Mouse (Mus musculus) heart, embryonic 16.5 days (tissue): ENCODE data around the gene Cemip. TPM values are rescaled to one million over a fixed set of nuclear protein-coding genes. Genes with fewer than 3 reads are reported as not detected.
A peak's percentile ranks its signal among the peaks of the same experiment; 100 is the strongest.

Experiments
- ATAC-seq: fragments of 200-750 bp; cut with Nextera tagmentation; replicated peaks from 2 replicates; pipeline ENCODE4 v1.8.0; 2017; ENCODE audit warnings: moderate number of reproducible peaks; ENCODE audit not compliant: insufficient read depth, low FRiP score; ENCODE audit errors: extremely low read depth
- H3K27ac ChIP-seq: fragments of 300-500 bp; sonication (generic); 2 replicates; pipeline ENCODE4 v1.5.1; 2014; ENCODE audit warnings: mild to moderate bottlenecking, low read length, control low read depth, moderate library complexity
- H3K27me3 ChIP-seq: fragments of 300-500 bp; sonication (generic); 2 replicates; pipeline ENCODE4 v1.6.1; 2014; ENCODE audit warnings: low read length, mixed read lengths; ENCODE audit not compliant: control insufficient read depth, insufficient read depth
- H3K36me3 ChIP-seq: fragments of 300-500 bp; sonication (generic); 2 replicates; pipeline ENCODE4 v1.6.1; 2014; ENCODE audit not compliant: control insufficient read depth, insufficient read depth
- H3K4me1 ChIP-seq: fragments of 300-500 bp; sonication (generic); 2 replicates; pipeline ENCODE4 v1.6.1; 2014; ENCODE audit warnings: low read length, mixed read lengths; ENCODE audit not compliant: control insufficient read depth, insufficient read depth
- H3K4me2 ChIP-seq: fragments of 300-500 bp; sonication (generic); 2 replicates; pipeline ENCODE4 v1.6.1; 2014; ENCODE audit warnings: low read depth, mild to moderate bottlenecking, control low read depth, low read length
- H3K4me3 ChIP-seq: fragments of 300-500 bp; sonication (generic); 2 replicates; pipeline ENCODE4 v1.5.1; 2014; ENCODE audit warnings: mild to moderate bottlenecking, control low read depth, low read length
- H3K9ac ChIP-seq: fragments of 300-500 bp; sonication (generic); 2 replicates; pipeline ENCODE4 v1.6.1; 2014; ENCODE audit warnings: low read length, control low read depth
- H3K9me3 ChIP-seq: fragments of 300-500 bp; sonication (generic); replicated peaks from 2 replicates; pipeline ENCODE4 v1.6.1; 2016; ENCODE audit warnings: low read length; ENCODE audit not compliant: control insufficient read depth
- WGBS: fragments of 180-500 bp; shearing (Covaris S2); extraction: QIAGEN DNeasy Blood & Tissue Kit; methylation state at CpG from one replicate; pipeline ENCODE4 v1.1.7; 2014; 5-methylcytosine and 5-hydroxymethylcytosine counted together
- polyA plus RNA-seq: library from polyadenylated mRNA; unstranded; fragments of >200 nt; fragmentation: Nextera tagmentation; extraction: Ambion mirVana; gene quantifications from 2 replicates; pipeline ENCODE4 v1.2.1, GENCODE M21; 2015

Gene Cemip
- polyA plus RNA-seq, 1 experiment from 2014 or later: 0.32 TPM

DNA sequence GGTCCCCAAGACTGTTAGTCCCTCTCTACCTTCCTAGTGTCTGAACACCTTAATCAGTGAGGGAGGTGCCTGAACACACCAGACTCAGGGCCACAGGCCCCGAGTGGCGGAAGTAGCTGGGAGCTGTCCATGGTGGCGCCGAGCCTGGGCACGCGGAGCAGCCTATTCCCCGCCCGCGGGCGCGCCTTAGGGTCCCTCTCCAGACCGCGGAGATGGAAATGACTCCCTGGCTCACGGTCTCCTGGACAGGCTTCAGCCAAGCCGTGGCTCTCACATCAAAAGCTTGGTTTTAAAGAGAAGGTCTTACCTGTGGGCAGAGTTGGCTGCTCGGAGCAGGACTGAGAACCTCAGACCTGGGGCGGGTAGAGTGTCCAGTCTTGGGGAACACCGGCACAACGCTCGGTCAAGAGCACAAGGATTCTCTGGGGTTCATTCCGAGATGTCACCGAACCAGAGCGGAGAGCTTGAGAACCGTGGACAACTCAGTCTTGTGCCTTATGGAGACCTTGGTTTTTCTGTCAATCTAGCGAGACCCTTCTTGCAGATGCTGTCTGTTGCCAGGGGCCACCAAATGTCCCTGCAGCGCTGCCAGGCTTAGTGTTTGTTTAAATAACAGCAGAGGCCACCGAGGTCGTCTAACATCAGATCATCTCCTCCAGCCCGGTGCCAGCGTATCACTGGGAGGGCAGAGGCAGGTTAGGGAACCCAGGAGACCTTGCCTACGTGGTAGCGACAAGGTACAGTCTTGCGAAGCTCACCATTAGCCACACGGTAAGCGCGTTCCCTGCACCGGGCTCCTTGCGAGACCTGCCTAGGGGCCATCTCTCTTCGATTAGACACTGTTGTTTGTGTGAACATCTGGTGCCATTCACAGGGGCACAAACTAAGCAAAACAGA is 1.0 kb downstream of the Cemip start:
- peak overlapping the region; percentile 73 for H3K4me2 ChIP-seq
- H3K27me3 ChIP-seq: peaks cover 20% of the 10 kb centered on the region
- peak; percentile 67 for ATAC-seq
- peaks cover 8% of the 10 kb centered on the region for H3K4me1 ChIP-seq
- H3K9me3 ChIP-seq: no peaks in the 10 kb centered on the region
- H3K9ac ChIP-seq: no peak overlapping the region
- H3K4me3 ChIP-seq: peak overlapping the region; percentile 44
- 5% methylated on average over 39 of the region's 39 CpGs for WGBS
- H3K36me3 ChIP-seq: no peaks in the 10 kb centered on the region
- H3K27ac ChIP-seq: no peak overlapping the region

DNA sequence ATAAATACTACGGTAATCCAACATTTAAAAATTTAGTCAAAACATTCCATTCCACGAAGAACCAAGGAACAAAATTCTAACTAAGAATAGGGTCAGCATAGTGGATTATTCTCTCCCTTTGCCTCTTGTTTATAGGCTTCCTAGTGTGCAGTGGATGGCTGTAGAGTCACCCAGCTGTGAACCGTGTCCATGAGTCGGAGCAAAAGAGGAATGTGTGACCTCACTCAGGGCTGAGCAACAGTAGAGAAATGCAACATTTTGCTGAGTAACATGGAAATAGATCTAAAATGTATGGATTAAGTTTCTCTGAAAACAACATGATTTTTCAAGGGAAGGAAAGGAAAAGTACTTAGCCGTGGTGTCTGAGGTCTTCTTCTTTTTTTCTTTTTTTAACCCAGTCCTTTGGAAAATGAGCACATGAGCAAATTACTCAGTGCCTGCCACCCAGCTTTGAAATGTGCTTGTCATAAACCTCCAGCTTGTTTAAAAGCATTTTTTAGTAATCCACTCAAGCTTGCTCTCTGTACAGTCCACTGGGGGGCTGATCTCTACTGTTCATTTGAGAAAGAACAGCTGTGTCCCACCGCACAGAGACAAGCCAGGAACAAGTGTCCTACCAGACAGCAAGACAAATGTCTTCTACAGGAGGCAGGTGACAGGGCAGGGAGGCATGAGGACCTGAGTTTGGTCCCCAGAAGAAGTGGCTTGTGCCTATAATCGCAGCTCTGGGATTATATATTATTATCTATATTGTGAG is 8.9 kb downstream of the Cemip start:
- Histone ChIP-seq H3K36me3 (no peaks in the 10 kb centered on the region), H3K27ac (no peak overlapping the region), H3K27me3 (no peaks in the 10 kb centered on the region), H3K4me3 (no peak overlapping the region), H3K4me2 (no peak overlapping the region), H3K4me1 (no peaks in the 10 kb centered on the region), H3K9me3 (no peaks in the 10 kb centered on the region), H3K9ac (no peak overlapping the region)
- no peak for ATAC-seq
- 68% methylated on average over 7 of the region's 7 CpGs for WGBS

DNA sequence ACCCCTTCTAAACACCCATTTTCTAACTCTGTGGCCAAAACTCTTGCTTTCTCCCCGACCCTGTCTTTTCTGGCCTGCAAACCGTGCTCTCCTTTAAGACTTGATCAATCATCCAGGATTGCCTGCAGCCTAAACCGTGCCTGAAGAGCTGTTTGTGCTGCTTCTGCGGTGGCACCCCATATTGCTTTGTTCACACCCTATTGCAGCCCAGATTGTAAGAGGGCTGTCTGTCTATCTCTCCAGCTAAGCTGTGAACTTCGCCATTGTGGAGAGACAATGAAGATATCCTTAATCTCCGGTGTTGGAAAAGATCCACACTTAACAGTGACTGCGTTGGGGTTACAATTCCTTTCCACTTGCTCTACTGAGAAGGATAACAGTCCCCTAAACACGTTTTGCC is 12.0 kb downstream of the Cemip start:
- WGBS: 38% methylated on average over 8 of the region's 8 CpGs
- H3K4me3 ChIP-seq: no peak overlapping the region
- ATAC-seq: no peak

DNA sequence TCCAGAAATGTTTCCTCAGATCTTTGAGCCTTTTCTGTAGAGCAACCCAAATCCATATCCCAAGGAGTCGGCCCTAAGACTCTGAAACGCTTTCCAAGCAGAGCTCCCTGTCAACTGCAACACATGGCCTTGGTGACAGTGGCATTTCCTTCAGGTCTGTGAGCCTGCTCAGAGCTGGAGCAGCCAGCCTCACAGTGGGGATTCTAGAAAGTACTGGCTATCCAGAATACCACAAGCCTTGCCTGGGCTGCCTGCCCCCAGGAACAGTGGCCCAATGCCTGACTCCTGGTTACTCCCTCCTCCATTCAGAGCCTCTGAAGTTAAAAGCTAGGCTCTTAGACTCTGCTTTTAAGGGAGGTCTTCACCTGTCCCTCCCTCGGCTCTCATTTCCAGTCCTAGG is 12.4 kb downstream of the Cemip start:
- Histone ChIP-seq H3K9me3 (no peaks in the 10 kb centered on the region), H3K4me1 (no peaks in the 10 kb centered on the region), H3K27ac (no peak overlapping the region), H3K36me3 (no peaks in the 10 kb centered on the region), H3K9ac (no peak overlapping the region), H3K4me3 (no peak overlapping the region), H3K27me3 (no peaks in the 10 kb centered on the region), H3K4me2 (no peak overlapping the region)
- ATAC-seq: no peak
- WGBS: 74% methylated on average over 3 of the region's 3 CpGs

More for the DNA sequence above, 12.0 kb downstream of the Cemip start:
- Histone ChIP-seq H3K4me2 (no peak overlapping the region), H3K36me3 (no peaks in the 10 kb centered on the region), H3K27me3 (no peaks in the 10 kb centered on the region), H3K4me1 (no peaks in the 10 kb centered on the region), H3K9me3 (no peaks in the 10 kb centered on the region), H3K9ac (no peak overlapping the region), H3K27ac (no peak overlapping the region)

DNA sequence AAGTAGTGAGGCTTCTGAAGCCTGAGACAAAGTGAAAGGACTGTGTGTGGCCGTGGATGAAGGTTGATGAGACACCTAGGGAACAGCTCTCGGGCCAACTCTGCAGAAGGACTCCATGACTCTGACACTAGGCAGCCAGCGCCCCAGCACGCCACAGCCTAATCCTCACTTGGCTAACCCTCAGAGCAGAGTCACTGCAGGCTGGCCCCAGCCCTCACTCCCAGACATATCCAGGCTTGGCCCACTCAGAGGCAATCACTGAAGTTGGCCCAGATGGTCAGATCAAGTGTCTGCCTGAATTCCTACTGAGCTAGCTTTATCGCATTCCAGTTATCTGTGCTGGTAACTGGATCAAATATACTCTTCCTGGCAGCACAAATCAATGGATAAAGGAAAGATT is 17.4 kb downstream of the Cemip start:
- Histone ChIP-seq H3K27me3 (no peaks in the 10 kb centered on the region), H3K4me1 (no peaks in the 10 kb centered on the region), H3K9ac (no peak overlapping the region), H3K4me3 (no peak overlapping the region), H3K9me3 (no peaks in the 10 kb centered on the region), H3K4me2 (no peak overlapping the region), H3K27ac (no peak overlapping the region), H3K36me3 (no peaks in the 10 kb centered on the region)
- WGBS: 56% methylated on average over 5 of the region's 5 CpGs
- no peak for ATAC-seq

DNA sequence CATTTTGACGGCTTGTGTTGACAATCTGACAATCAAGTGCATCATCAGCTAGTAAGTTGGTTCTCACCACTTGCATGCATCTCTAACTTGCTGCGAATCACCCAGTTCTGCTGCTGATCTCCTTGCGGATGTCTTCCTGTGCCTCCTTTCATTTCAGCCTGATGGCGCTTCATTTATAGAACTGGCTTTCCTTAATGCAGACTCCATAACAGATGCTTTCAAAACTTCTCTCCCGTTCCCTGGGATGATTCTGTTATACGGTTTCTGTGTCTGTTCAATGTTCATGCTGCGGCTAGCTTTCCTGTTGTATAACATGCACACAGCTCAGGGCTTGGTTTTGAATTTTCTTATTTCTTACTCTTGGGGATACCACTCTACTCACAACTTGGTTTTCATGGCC is 26.5 kb downstream of the Cemip start:
- ATAC-seq: no peak
- H3K9ac ChIP-seq: no peak overlapping the region

DNA sequence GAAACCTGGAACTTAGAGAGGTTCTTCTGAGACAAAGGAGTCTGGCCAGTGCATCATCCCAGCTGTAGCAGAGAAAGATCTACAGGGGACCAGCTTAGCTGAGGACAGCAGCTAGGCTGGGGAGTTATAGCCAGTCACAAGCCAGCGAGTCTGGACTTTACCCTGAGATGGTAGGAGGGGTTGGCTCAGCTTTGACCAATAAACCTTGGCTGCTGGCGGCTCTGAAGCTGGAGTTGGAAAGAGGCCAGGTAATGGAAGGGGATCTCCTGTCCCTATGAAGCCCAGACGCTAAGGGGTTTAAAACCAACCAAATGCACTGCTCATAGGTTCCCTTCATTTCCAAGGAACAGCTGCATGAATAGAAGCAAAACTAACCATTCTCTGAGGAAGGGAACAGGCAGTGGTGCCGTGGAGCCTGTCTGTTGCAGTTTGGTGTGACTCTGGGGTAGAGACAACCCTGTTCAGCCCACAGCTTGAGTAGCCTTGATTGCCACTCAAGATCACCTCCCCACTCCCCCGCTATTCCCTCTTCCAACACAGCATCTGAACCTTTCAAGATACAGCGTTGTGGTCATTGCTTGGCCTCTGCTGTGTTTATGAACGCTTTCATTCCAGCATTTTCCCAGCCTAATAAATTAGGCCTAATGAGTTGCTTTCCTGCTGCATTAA is 30.2 kb downstream of the Cemip start:
- H3K27me3 ChIP-seq: no peaks in the 10 kb centered on the region
- H3K9ac ChIP-seq: no peak overlapping the region
- peak; percentile 49; the same call in 1 of the 2 replicates for ATAC-seq
- H3K4me1 ChIP-seq: no peaks in the 10 kb centered on the region
- WGBS: 56% methylated on average over 7 of the region's 7 CpGs
- H3K27ac ChIP-seq: no peak overlapping the region
- no peak overlapping the region for H3K4me2 ChIP-seq
- H3K9me3 ChIP-seq: no peaks in the 10 kb centered on the region
- no peak overlapping the region for H3K4me3 ChIP-seq
- no peaks in the 10 kb centered on the region for H3K36me3 ChIP-seq

More for the DNA sequence above, 26.5 kb downstream of the Cemip start:
- 91% methylated on average over 7 of the region's 7 CpGs for WGBS
- Histone ChIP-seq H3K4me2 (no peak overlapping the region), H3K4me1 (no peaks in the 10 kb centered on the region), H3K27ac (no peak overlapping the region), H3K4me3 (no peak overlapping the region), H3K36me3 (no peaks in the 10 kb centered on the region), H3K9me3 (no peaks in the 10 kb centered on the region), H3K27me3 (no peaks in the 10 kb centered on the region)

DNA sequence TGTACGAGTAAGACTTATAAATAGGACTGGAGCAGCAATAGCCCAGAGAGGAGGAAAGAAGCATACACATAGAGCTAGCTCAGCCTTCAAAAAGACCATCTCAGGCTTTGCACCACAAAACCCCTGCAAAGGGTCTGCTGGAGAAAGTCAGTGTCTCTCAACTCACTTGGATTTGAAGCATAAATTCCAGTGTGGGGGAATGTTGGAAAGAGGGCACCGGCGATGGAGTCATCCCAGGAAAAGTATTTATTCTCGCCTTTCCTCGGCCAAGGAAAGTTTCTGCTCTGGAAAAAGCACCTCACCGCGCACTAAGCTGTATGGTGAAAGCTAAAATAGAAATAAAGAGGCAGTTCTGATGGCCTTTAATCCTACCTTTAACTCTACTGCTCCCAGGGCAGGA is 32.4 kb downstream of the Cemip start:
- Histone ChIP-seq H3K27me3 (no peaks in the 10 kb centered on the region), H3K4me1 (no peaks in the 10 kb centered on the region), H3K4me2 (no peak overlapping the region), H3K36me3 (no peaks in the 10 kb centered on the region), H3K4me3 (no peak overlapping the region), H3K9ac (no peak overlapping the region), H3K27ac (no peak overlapping the region), H3K9me3 (no peaks in the 10 kb centered on the region)
- no peak for ATAC-seq
- 81% methylated on average over 7 of the region's 7 CpGs for WGBS

DNA sequence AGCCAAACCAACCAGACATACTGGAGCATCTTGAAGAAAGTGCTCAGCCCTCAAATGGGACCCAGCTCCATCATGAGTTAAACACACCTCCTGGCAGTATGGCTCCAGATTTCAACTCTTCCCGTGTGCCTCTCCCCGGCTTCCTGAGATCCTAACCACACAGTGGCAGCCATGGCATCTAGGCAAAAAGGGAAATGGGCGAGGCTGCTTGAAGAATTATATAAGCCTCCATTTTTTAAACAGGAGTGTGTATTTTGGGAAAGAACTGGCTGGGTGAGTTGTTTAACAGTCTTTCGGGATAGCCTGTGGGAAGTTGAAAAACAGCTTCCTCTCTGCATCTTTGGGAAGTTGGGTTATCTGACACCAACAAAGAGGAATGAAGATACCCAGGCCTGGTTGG is 34.9 kb downstream of the Cemip start:
- Histone ChIP-seq H3K9me3 (no peaks in the 10 kb centered on the region), H3K4me2 (no peak overlapping the region), H3K4me3 (no peak overlapping the region), H3K9ac (no peak overlapping the region), H3K36me3 (no peaks in the 10 kb centered on the region), H3K27ac (no peak overlapping the region), H3K4me1 (no peaks in the 10 kb centered on the region), H3K27me3 (no peaks in the 10 kb centered on the region)
- 73% methylated on average over 4 of the region's 4 CpGs for WGBS
- ATAC-seq: no peak
